Mouse (Mus musculus) lung, postnatal 25 days (tissue): Measurements from ENCODE around the gene Cks1brt.
"Not testable (repeated sequence)": the region's sequence is repeated elsewhere in the genome, so short reads cannot be mapped to it uniquely, and the experiment has no call there.

ENCODE experiments used
- DNase-seq: peaks from one replicate; pipeline ENCODE4 v3.0.0; 2022; ENCODE audit warnings: low spot score

Gene Cks1brt

DNA sequence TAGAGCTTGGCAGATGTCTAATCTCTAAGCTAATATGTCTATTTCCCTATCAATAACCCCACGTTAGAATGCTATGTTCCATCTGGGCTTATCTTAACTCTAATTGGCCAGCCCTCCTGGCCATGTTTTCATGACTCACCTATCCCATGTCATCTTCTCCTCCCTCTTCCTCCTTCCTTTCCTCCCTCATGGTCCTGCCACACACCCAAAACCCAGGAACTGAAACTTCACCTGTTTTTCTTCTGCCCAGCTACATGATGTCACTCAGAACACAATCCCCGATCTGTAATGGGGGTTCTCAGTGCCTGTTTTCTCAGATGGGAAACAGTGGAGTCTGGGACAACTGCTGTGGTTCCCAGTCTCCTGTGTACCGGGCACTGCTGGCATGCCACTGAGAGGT is at the start of gene Cks1brt:
TSS of gene Cks1brt (plus strand) at position 301 of the 400 bp plus-strand sequence.
- DNase-seq, result no peak

- DNase-seq, result no peak
Observed at GRCm38 (mm10) chr8:85113241-85113640, 38.5 kb upstream of the Cks1brt start.

DNA sequence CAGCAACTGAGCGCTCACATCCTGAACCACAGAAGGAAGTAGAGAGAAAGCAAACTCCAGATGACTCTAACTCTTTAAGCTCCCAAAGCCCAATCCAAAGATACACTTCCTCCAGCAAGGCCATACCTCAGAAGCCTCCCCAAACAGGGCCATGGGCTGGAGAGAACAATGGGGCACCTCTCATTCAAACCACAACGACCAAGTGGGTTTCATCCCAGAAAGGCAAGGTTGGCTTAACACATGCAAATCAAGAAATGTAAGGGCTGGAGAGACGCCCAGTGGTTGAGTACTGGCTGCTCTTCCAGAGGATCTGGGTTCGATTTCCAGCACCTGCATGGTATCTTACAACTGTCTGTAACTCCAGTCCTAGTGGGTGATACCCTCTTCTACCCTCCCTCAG is 36.2 kb upstream of the Cks1brt start:
- no peak for DNase-seq

DNA sequence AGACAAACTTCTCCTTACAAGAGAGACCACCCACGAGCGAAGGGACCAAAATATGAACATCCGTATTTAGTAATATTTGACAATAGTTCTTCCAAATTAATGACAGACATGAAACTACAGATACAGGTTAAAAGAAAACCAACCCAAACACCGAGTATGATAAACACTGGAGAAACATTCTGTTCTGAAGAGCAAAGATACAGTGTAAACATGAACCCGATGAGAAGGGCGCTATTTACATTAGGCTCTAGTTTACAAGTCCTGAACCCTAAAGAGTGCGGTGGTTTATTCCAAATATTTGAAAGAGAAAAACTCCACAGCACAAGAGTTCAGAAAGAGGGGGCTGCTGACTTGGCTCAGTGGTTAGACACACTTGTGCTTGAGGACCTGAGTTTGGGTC is 34.7 kb upstream of the Cks1brt start:
- no peak for DNase-seq

DNA sequence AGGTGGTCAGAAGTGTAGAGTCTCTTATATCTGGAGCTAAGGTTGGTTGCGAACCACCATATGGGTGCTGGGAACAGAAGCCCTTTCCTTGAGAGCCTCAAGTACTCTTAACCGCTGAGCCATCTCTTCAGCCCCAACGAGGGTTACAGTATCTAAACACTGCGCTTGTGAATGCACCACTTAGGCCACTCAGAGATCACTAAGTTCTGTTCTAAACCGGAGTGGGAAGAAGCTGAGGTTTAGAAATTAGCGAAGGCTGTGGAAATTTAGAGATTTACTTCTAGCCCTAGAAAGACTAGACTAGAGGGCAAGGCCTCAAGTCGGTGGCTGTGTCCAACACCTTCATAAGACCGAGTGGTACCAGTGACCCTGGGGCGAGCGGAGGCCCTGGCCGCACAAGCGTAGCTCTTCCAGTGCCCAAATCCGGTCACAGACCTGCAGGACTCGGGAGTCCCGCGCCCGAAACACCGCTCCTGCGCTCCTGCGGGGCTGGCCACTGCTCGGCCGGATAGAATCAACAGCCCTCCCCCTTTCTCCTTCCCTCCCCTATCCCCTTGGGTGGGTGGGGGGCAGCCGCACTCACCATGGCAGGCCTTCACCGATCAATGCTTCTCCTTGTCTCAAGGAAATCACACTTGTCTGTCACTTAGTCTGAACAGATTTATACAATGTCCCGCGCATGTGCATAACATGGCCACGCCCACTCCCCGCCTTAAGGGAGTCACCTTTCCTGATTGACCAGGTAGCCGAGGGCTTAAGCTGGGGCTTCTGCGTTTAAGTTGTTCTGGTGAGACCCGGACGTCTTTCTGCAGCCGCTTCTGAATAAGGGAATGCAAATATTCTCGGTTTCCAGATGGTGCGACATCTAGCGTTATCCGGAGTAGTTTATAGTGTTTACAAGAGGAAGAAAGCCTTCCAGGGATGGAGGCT is 32.4 kb upstream of the Cks1brt start:
- DNase-seq, result peak; percentile 87

- DNase-seq, result not testable (repeated sequence)
Observed at GRCm38 (mm10) chr8:85120251-85120650, 31.5 kb upstream of the Cks1brt start.

GRCm38 (mm10) chr8:85122995-85123394 is 28.7 kb upstream of the Cks1brt start, which contains the start of gene Zfp791:
Gene Zfp791, minus strand, starts transcription at chr8:85123095.
- no peak for DNase-seq

- no peak for DNase-seq
Observed at GRCm38 (mm10) chr8:85123691-85124090, 28.0 kb upstream of the Cks1brt start.

GRCm38 (mm10) chr8:85132335-85132734 is 19.4 kb upstream of the Cks1brt start:
- no peak for DNase-seq

DNA sequence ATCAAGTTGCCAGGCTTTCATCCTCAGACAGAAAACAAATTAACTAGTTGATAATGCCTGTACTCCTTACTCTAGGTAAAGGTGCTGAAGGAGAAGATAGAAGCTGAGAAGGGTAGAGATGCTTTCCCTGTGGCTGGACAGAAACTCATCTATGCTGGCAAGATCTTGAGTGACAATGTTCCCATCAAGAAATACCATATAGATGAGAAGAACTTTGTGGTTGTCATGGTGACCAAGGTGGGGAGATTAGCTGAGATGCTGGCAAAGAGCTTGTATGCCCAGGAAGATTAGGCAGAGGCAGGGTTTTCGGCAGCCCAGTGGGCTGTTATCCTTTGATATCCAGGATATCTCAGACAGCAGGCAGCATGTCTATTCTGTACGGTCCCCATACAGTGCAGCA is 16.0 kb upstream of the Cks1brt start:
- DNase-seq, result not testable (repeated sequence)

GRCm38 (mm10) chr8:85142516-85142915 is 9.2 kb upstream of the Cks1brt start:
- peak; percentile 23 for DNase-seq

- peak; percentile 25 for DNase-seq
Observed at GRCm38 (mm10) chr8:85171291-85171690, 19.6 kb downstream of the Cks1brt start.

GRCm38 (mm10) chr8:85175892-85176291 is 24.2 kb downstream of the Cks1brt start:
- no peak for DNase-seq

DNA sequence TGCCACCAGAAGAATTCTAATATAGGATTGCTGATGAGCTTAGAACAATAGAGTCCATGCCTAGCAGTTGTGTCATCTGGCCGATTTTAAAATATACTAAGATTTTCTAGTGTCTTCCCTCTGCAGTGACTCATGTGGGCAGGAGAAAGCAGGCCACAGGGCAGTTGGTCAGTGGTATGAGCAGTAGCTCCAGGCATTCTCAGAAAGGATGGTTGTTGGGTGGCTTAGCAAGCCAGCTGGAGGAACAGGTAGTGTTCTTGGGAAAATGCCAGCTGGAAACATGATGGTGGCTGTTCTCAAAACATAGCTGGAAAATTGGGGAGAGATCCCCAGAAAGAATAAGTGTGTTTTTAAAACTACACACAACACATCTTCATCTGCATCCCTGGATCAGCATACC is 40.6 kb downstream of the Cks1brt start:
- no peak for DNase-seq

- no peak for DNase-seq
Observed at GRCm38 (mm10) chr8:85220220-85220619, 68.5 kb downstream of the Cks1brt start.

DNA sequence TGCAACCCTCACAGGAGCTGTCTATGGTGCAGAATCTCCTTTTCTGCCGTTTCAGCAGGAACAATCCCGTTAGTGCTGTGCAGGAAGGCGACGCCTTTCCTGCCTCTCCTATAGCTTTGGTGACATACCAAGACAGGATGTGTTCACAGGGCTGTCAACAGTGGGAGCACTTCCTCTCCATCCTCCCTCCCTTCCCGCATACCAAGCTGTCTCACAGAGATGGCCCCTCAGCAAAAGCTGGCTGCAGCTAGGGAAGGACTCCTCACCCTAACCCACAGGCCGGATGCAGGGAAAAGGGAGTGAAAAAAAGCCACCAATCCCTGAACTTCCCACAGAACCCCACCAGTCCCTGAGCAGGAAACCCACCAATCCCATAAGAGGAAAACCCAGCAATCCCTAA is 69.3 kb downstream of the Cks1brt start:
- DNase-seq, result peak; percentile 31
